Comparison of ENCODE assay signal across 13 mouse cellular contexts in the genomic region with DNA sequence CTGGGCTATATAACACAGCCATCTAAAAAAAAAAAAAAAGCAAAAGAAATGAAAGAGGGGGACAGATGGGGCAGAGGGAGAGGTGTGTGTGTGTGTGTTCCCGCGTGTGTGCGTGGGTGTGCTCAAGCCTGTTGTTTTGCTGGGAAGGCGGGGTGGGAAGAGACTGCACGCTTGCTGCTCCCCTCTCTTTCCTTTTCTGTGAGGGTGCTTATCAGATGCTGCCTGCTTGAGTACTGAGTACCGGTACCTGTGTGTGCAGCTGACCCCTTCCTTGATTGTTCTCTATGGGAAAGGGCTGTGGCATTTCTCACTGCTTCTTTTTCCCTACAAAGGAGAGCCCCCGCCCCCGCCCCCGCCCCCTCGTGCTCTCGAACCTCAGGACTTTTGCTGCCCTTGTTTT. TPM values are rescaled to one million over a fixed set of nuclear protein-coding genes. Genes with fewer than 3 reads are reported as not detected.
A peak's percentile ranks its signal among the peaks of the same experiment; 100 is the strongest.
DNase-seq lines count a peak whose midpoint lies in the region; ATAC-seq and TF ChIP-seq lines count a peak whose summit lies in the region.
"Had no signal": no experiment of that assay in that cellular context is flagged by ENCODE, and none has a peak within 500 bp of the region (broad histone marks: within the 10 kb centered on the region; RNA-seq: fewer than 3 reads in every experiment).

No protein-coding gene starts in this region.

- H3K4me3 ChIP-seq in forebrain, embryonic 10.5 days, result no peak overlapping the region
- no peak overlapping the region for H3K4me3 ChIP-seq in forebrain, embryonic 16.5 days (replicated peaks; ENCODE audit: low read length)
- no peak overlapping the region for H3K4me3 ChIP-seq in kidney, embryonic 14.5 days (ENCODE audit: low read length)
- no peak overlapping the region for H3K4me3 ChIP-seq in midbrain, embryonic 11.5 days (ENCODE audit: low read depth, low read length)
- H3K4me3 ChIP-seq in midbrain, postnatal 0 days (ENCODE audit: low read depth, low read length), result no peak overlapping the region
- H3K4me3 ChIP-seq in stomach, embryonic 14.5 days (ENCODE audit: low read depth, low read length), result no peak overlapping the region
- H3K4me3 ChIP-seq: myocyte had no signal

- peaks cover 7% of the 10 kb centered on the region for H3K4me1 ChIP-seq in forebrain, embryonic 10.5 days
- peaks cover 13% of the 10 kb centered on the region for H3K4me1 ChIP-seq in forebrain, embryonic 16.5 days (replicated peaks; ENCODE audit: control insufficient read depth, insufficient read depth, low read length)
- H3K4me1 ChIP-seq in kidney, embryonic 14.5 days (ENCODE audit: control insufficient read depth, insufficient read depth, low read length), result peaks cover 6% of the 10 kb centered on the region; the same call in 1 of the 2 replicates
- peaks cover 4% of the 10 kb centered on the region; the same call in 1 of the 2 replicates for H3K4me1 ChIP-seq in midbrain, embryonic 11.5 days (ENCODE audit: control insufficient read depth, insufficient read depth, low read length)
- H3K4me1 ChIP-seq in midbrain, postnatal 0 days (ENCODE audit: insufficient read depth, low read length), result no peaks in the 10 kb centered on the region
- H3K4me1 ChIP-seq in stomach, embryonic 14.5 days (ENCODE audit: control insufficient read depth, insufficient read depth, low read length), result peaks cover 14% of the 10 kb centered on the region; the same call in 1 of the 2 replicates

- no peak for ATAC-seq in forebrain, embryonic 16.5 days
- peak; percentile 39; the same call in 1 of the 2 replicates for ATAC-seq in kidney, embryonic 14.5 days (ENCODE audit: low FRiP score, low TSS enrichment)
- 0 out of 2 replicates have a peak, but pooled peaks have one; percentile 46 for ATAC-seq in midbrain, embryonic 11.5 days (ENCODE audit: low FRiP score)
- no peak; the same call in 1 of the 2 replicates for ATAC-seq in midbrain, postnatal 0 days (ENCODE audit: low FRiP score)
- 0 out of 2 replicates have a peak, but pooled peaks have one; percentile 16 for ATAC-seq in stomach, embryonic 14.5 days (ENCODE audit: insufficient number of reproducible peaks, insufficient read depth, low FRiP score, low read depth)
- ATAC-seq: Patski had no signal

- H3K36me3 ChIP-seq in forebrain, embryonic 10.5 days (replicated peaks), result peaks cover 8% of the 10 kb centered on the region
- H3K36me3 ChIP-seq in forebrain, embryonic 16.5 days (ENCODE audit: control insufficient read depth, insufficient read depth), result no peaks in the 10 kb centered on the region
- no peaks in the 10 kb centered on the region for H3K36me3 ChIP-seq in kidney, embryonic 14.5 days (ENCODE audit: control insufficient read depth, insufficient read depth, low read length)
- no peaks in the 10 kb centered on the region for H3K36me3 ChIP-seq in midbrain, embryonic 11.5 days (ENCODE audit: control insufficient read depth, insufficient read depth, low read length)
- H3K36me3 ChIP-seq in midbrain, postnatal 0 days (ENCODE audit: insufficient read depth, low read length), result no peaks in the 10 kb centered on the region
- H3K36me3 ChIP-seq in stomach, embryonic 14.5 days (ENCODE audit: control insufficient read depth, insufficient read depth, low read length), result no peaks in the 10 kb centered on the region

- no peak for DNase-seq in forebrain, embryonic 10.5 days (ENCODE audit: extremely low spot score, low spot score)
- no peak for DNase-seq in kidney, postnatal 4 days
- peak; percentile 72 for DNase-seq in midbrain, embryonic 11.5 days (ENCODE audit: low spot score, missing footprints)
- no peak for DNase-seq in midbrain, postnatal 0 days (ENCODE audit: low spot score)
- no peak for DNase-seq in frontal cortex, postnatal 14 days (ENCODE audit: low spot score in 2 of 2)
- DNase-seq: embryo, embryonic 11 days; kidney, adult 18-20 months; right cerebral cortex, postnatal 25 days had no signal

- no peaks in the 10 kb centered on the region for H3K27me3 ChIP-seq in forebrain, embryonic 10.5 days (ENCODE audit: poor library complexity, severe bottlenecking)
- H3K27me3 ChIP-seq in forebrain, embryonic 16.5 days (replicated peaks; ENCODE audit: control insufficient read depth, insufficient read depth, low read length), result no peaks in the 10 kb centered on the region
- no peaks in the 10 kb centered on the region for H3K27me3 ChIP-seq in kidney, embryonic 14.5 days (ENCODE audit: control insufficient read depth, insufficient read depth, low read length)
- no peaks in the 10 kb centered on the region for H3K27me3 ChIP-seq in midbrain, embryonic 11.5 days (ENCODE audit: control insufficient read depth, insufficient read depth, low read length)
- no peaks in the 10 kb centered on the region for H3K27me3 ChIP-seq in midbrain, postnatal 0 days (ENCODE audit: insufficient read depth, low read length)
- no peaks in the 10 kb centered on the region for H3K27me3 ChIP-seq in stomach, embryonic 14.5 days (ENCODE audit: control insufficient read depth, insufficient read depth, low read length)
- H3K27me3 ChIP-seq: Patski had no signal

- peak overlapping the region; percentile 69 for H3K27ac ChIP-seq in forebrain, embryonic 10.5 days
- no peak overlapping the region for H3K27ac ChIP-seq in forebrain, embryonic 16.5 days (ENCODE audit: low read length)
- H3K27ac ChIP-seq in kidney, embryonic 14.5 days (ENCODE audit: low read depth, low read length), result no peak overlapping the region
- no peak overlapping the region for H3K27ac ChIP-seq in midbrain, embryonic 11.5 days (ENCODE audit: low read depth, low read length)
- no peak overlapping the region for H3K27ac ChIP-seq in midbrain, postnatal 0 days (ENCODE audit: low read depth, low read length)
- H3K27ac ChIP-seq in stomach, embryonic 14.5 days (ENCODE audit: low read length), result no peak overlapping the region

- 66% methylated on average over 10 of the region's 11 CpGs for WGBS in forebrain, embryonic 10.5 days
- 51% methylated on average over 11 of the region's 11 CpGs for WGBS in forebrain, embryonic 16.5 days
- 33% methylated on average over 11 of the region's 11 CpGs for WGBS in kidney, embryonic 14.5 days
- WGBS in midbrain, embryonic 11.5 days, result 51% methylated on average over 11 of the region's 11 CpGs
- WGBS in midbrain, postnatal 0 days, result 45% methylated on average over 11 of the region's 11 CpGs
- WGBS in stomach, embryonic 14.5 days, result 48% methylated on average over 11 of the region's 11 CpGs

- H3K4me2 ChIP-seq in forebrain, embryonic 16.5 days (ENCODE audit: low read length), result no peak overlapping the region; the same call in 1 of the 2 replicates
- peak overlapping the region; percentile 15; the same call in 1 of the 2 replicates for H3K4me2 ChIP-seq in kidney, embryonic 14.5 days (replicated peaks; ENCODE audit: low read depth, low read length)
- no peak overlapping the region for H3K4me2 ChIP-seq in midbrain, embryonic 11.5 days
- no peak overlapping the region for H3K4me2 ChIP-seq in midbrain, postnatal 0 days (ENCODE audit: low read depth, low read length, poor library complexity, severe bottlenecking)
- no peak overlapping the region for H3K4me2 ChIP-seq in stomach, embryonic 14.5 days (replicated peaks; ENCODE audit: low read depth, low read length)

- no peak for TF ChIP-seq CTCF in midbrain, postnatal 0 days (IDR thresholded peaks at IDR 0.05)

- peaks cover 6% of the 10 kb centered on the region; the same call in 1 of the 2 replicates for H3K9me3 ChIP-seq in forebrain, embryonic 10.5 days
- H3K9me3 ChIP-seq in forebrain, embryonic 16.5 days (ENCODE audit: control insufficient read depth, low read length), result no peaks in the 10 kb centered on the region
- no peaks in the 10 kb centered on the region for H3K9me3 ChIP-seq in kidney, embryonic 14.5 days (ENCODE audit: control insufficient read depth, low read length)
- no peaks in the 10 kb centered on the region for H3K9me3 ChIP-seq in midbrain, embryonic 11.5 days (ENCODE audit: control insufficient read depth, low read length)
- no peaks in the 10 kb centered on the region for H3K9me3 ChIP-seq in midbrain, postnatal 0 days (ENCODE audit: low read length)
- 0 out of 2 replicates have a peak, but pooled peaks cover 2% of the 10 kb centered on the region for H3K9me3 ChIP-seq in stomach, embryonic 14.5 days (ENCODE audit: control insufficient read depth, low read depth, low read length)

- H3K9ac ChIP-seq in forebrain, embryonic 16.5 days (replicated peaks; ENCODE audit: low read depth, low read length), result no peak overlapping the region
- H3K9ac ChIP-seq in kidney, embryonic 14.5 days (ENCODE audit: low read depth, low read length), result no peak overlapping the region; the same call in 1 of the 2 replicates
- no peak overlapping the region for H3K9ac ChIP-seq in midbrain, embryonic 11.5 days (ENCODE audit: low read length)
- no peak overlapping the region for H3K9ac ChIP-seq in midbrain, postnatal 0 days (replicated peaks; ENCODE audit: low read length, poor library complexity, severe bottlenecking)
- H3K9ac ChIP-seq in stomach, embryonic 14.5 days (replicated peaks; ENCODE audit: low read depth, low read length), result no peak overlapping the region

RNA-seq across cellular contexts. Expression of a gene that starts 15.9 kb away (rescaled TPM):
- 89.8 and 90.5 TPM in 2 replicates for polyA plus RNA-seq in forebrain, embryonic 10.5 days (2016; fragmentation: Nextera tagmentation; extraction: Ambion mirVana)
- polyA plus RNA-seq in forebrain, embryonic 16.5 days (2015; fragmentation: Nextera tagmentation; extraction: Ambion mirVana), result 193 and 200 TPM in 2 replicates
- 123 and 149 TPM in 2 replicates for polyA plus RNA-seq in kidney, embryonic 14.5 days (2014; fragmentation: Nextera tagmentation; extraction: Ambion mirVana)
- polyA plus RNA-seq in midbrain, embryonic 11.5 days (2014; fragmentation: Nextera tagmentation; extraction: Ambion mirVana), result 76.4 and 88.3 TPM in 2 replicates
- 189 and 224 TPM in 2 replicates for total RNA-seq in midbrain, postnatal 0 days (2014; rRNA removed)
- 275 and 299 TPM in 2 replicates for polyA plus RNA-seq in midbrain, postnatal 0 days (2015; fragmentation: Nextera tagmentation; extraction: Ambion mirVana)
- 149 and 154 TPM in 2 replicates for polyA plus RNA-seq in stomach, embryonic 14.5 days (2014; fragmentation: Nextera tagmentation; extraction: Ambion mirVana)

Comparison
In these comparisons a context has a peak if more than half of its experiments do, and no peak if none do; other contexts are left out.
1. ATAC-seq: peak in kidney, embryonic 14.5 days (single experiment), midbrain, embryonic 11.5 days (single experiment) and stomach, embryonic 14.5 days (single experiment); none in forebrain, embryonic 16.5 days (single experiment) and midbrain, postnatal 0 days (single experiment).